Mouse (Mus musculus) thymus, adult 2 months (tissue): ENCODE results near the gene Slc8b1. TPM values are rescaled to one million over a fixed set of nuclear protein-coding genes. Genes with fewer than 3 reads are reported as not detected.

Experiments
- DNase-seq: peaks from one replicate; pipeline ENCODE4 v3.0.0; 2021
- H3K27ac ChIP-seq: fragments of 200-500 bp; 2 replicates; pipeline ENCODE4 v1.5.1; 2012; ENCODE audit warnings: low read length, control low read depth; ENCODE audit not compliant: control insufficient read depth, insufficient read depth
- H3K27me3 ChIP-seq: fragments of 200-500 bp; 2 replicates; pipeline ENCODE4 v1.6.1; 2012; ENCODE audit warnings: mild to moderate bottlenecking, low read length, moderate library complexity, mixed read lengths; ENCODE audit not compliant: control insufficient read depth, insufficient read depth
- H3K36me3 ChIP-seq: fragments of 200-500 bp; 2 replicates; pipeline ENCODE4 v1.6.1; 2012; ENCODE audit warnings: mild to moderate bottlenecking, low read length, moderate library complexity; ENCODE audit not compliant: control insufficient read depth, insufficient read depth
- H3K4me1 ChIP-seq: fragments of 200-500 bp; replicated peaks from 2 replicates; pipeline ENCODE4 v1.6.1; 2012; ENCODE audit warnings: low read length; ENCODE audit not compliant: control insufficient read depth, insufficient read depth
- H3K4me3 ChIP-seq: fragments of 200-500 bp; 2 replicates; pipeline ENCODE4 v1.5.1; 2012; ENCODE audit warnings: mild to moderate bottlenecking, low read length, control low read depth, moderate library complexity; ENCODE audit not compliant: control insufficient read depth, insufficient read depth
- CTCF ChIP-seq: fragments of 200-500 bp; IDR thresholded peaks from 2 replicates; pipeline ENCODE4 v1.5.1; 2012; ENCODE audit warnings: mild to moderate bottlenecking, control low read depth, low read length, moderate library complexity, borderline replicate concordance; ENCODE audit not compliant: control insufficient read depth, poor library complexity, insufficient read depth; ENCODE audit errors: extremely low read depth
- POLR2A ChIP-seq: fragments of 200-500 bp; IDR thresholded peaks from 2 replicates; pipeline ENCODE4 v1.6.1; 2012; ENCODE audit warnings: mild to moderate bottlenecking, low read length, control low read depth, moderate library complexity; ENCODE audit not compliant: control insufficient read depth, poor library complexity, insufficient read depth; ENCODE audit errors: extremely low read depth
- WGBS: fragments of 180-500 bp; shearing (Covaris S2); methylation state at CpG from one replicate; pipeline ENCODE4 v1.1.7; 2018; 5-methylcytosine and 5-hydroxymethylcytosine counted together
- polyA plus RNA-seq: library from polyadenylated mRNA; depleted of rRNA; stranded (reverse); fragments of >200 nt; gene quantifications from 2 replicates; pipeline ENCODE4 v1.2.3, GENCODE M21; 2012

Slc8b1 gene
- polyA plus RNA-seq, 1 experiment = 29.1 TPM

GRCm38 (mm10) chr5:120534071-120534685, 23.2 kb downstream of the Slc8b1 start:
- Histone ChIP-seq H3K27me3 (no peaks in the 10 kb centered on the region), H3K4me1 (peaks cover 5% of the 10 kb centered on the region), H3K36me3 (peaks cover 33% of the 10 kb centered on the region), H3K4me3 (no peak overlapping the region), H3K27ac (no peak overlapping the region)
- DNase-seq = no peak
- no peak for TF ChIP-seq POLR2A
- TF ChIP-seq CTCF = no peak
- 94% methylated on average over 15 of the region's 15 CpGs for WGBS

- 98% methylated on average over 2 of the region's 2 CpGs for WGBS
- Histone ChIP-seq H3K36me3 (peaks cover 39% of the 10 kb centered on the region), H3K27ac (no peak overlapping the region)
These were observed 23.7 kb downstream of the Slc8b1 start for GRCm38 (mm10) chr5:120534686-120535075.

GRCm38 (mm10) chr5:120536046-120536445, 25.1 kb downstream of the Slc8b1 start:
- peaks cover 49% of the 10 kb centered on the region for H3K36me3 ChIP-seq
- no peaks in the 10 kb centered on the region for H3K4me1 ChIP-seq
- H3K4me3 ChIP-seq = no peak overlapping the region
- no peak for DNase-seq
- WGBS = 95% methylated on average over 13 of the region's 13 CpGs
- TF ChIP-seq POLR2A (no peak), CTCF (no peak)
- H3K27ac ChIP-seq = no peak overlapping the region
- no peaks in the 10 kb centered on the region for H3K27me3 ChIP-seq

More at GRCm38 (mm10) chr5:120534686-120535075, 23.7 kb downstream of the Slc8b1 start:
- Histone ChIP-seq H3K4me1 (0 out of 2 replicates have a peak, but pooled peaks cover under 1% of the 10 kb centered on the region), H3K27me3 (no peaks in the 10 kb centered on the region), H3K4me3 (no peak overlapping the region)
- no peak for TF ChIP-seq CTCF
- no peak for TF ChIP-seq POLR2A
- DNase-seq = no peak

GRCm38 (mm10) chr5:120536632-120537031, 25.7 kb downstream of the Slc8b1 start:
- Histone ChIP-seq H3K27ac (no peak overlapping the region), H3K4me3 (no peak overlapping the region), H3K36me3 (peaks cover 49% of the 10 kb centered on the region), H3K27me3 (no peaks in the 10 kb centered on the region), H3K4me1 (no peaks in the 10 kb centered on the region)
- no peak for DNase-seq
- 81% methylated on average over 5 of the region's 5 CpGs for WGBS
- TF ChIP-seq POLR2A (no peak), CTCF (no peak)

- no peak for DNase-seq
- no peak overlapping the region for H3K27ac ChIP-seq
- 96% methylated on average over 11 of the region's 11 CpGs for WGBS
- TF ChIP-seq CTCF (no peak), POLR2A (no peak)
- no peak overlapping the region for H3K4me3 ChIP-seq
- H3K36me3 ChIP-seq = peaks cover 20% of the 10 kb centered on the region
- H3K4me1 ChIP-seq = peaks cover 14% of the 10 kb centered on the region
- no peaks in the 10 kb centered on the region for H3K27me3 ChIP-seq
These were observed 37.4 kb downstream of the Slc8b1 start for GRCm38 (mm10) chr5:120548236-120548850.

GRCm38 (mm10) chr5:120550137-120550536, 39.2 kb downstream of the Slc8b1 start:
- H3K36me3 ChIP-seq = peaks cover 26% of the 10 kb centered on the region
- no peak overlapping the region for H3K27ac ChIP-seq
- H3K4me1 ChIP-seq = peaks cover 15% of the 10 kb centered on the region
- no peak overlapping the region for H3K4me3 ChIP-seq
- TF ChIP-seq CTCF (no peak), POLR2A (no peak)
- 97% methylated on average over 5 of the region's 5 CpGs for WGBS
- no peaks in the 10 kb centered on the region for H3K27me3 ChIP-seq
- DNase-seq = no peak

- no peak for TF ChIP-seq POLR2A
- TF ChIP-seq CTCF = no peak
- Histone ChIP-seq H3K36me3 (peaks cover 30% of the 10 kb centered on the region), H3K27ac (no peak overlapping the region), H3K27me3 (no peaks in the 10 kb centered on the region), H3K4me1 (peaks cover 15% of the 10 kb centered on the region), H3K4me3 (no peak overlapping the region)
- over 99% methylated on average over 5 of the region's 5 CpGs for WGBS
- no peak for DNase-seq
These were observed 39.7 kb downstream of the Slc8b1 start for GRCm38 (mm10) chr5:120550673-120551072.
